Mouse (Mus musculus): Measurements from ENCODE around the gene Eef2k.

GRCm38 (mm10) chr7:120830431-120831381 is 11.9 kb upstream of the Eef2k start:
- TF ChIP-seq POLR2A (IDR thresholded peaks at IDR 0.05; ENCODE audit: extremely low read depth, insufficient read depth, low read length) (peak; percentile 70; the same call in 1 of the 2 replicates), CTCF (IDR thresholded peaks at IDR 0.05; ENCODE audit: extremely low read depth, insufficient read depth, low read length) (no peak)

Measured in cortical plate, adult 2 months (tissue).